Mouse (Mus musculus): ENCODE results near the gene Mrpl23.

DNA sequence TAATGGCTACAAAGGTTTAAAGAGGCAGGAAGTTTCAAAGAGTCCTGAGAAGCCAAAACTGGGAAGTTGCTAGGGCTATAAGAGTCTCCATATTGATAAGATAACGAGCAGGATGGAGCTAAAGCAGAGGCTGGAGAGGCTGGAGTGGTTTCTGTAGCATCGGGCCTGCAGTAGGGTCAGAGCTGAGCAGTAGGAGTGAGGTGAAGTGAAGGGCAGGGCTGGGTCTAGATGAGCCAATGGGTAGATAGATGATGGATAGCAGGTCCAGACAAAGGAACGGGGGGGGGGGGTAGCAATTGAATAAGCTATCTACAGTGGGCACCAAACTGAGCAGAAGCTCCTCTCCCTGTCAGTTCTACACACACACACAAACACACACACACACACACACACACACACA, 15.0 kb upstream of the Mrpl23 start:
- TF ChIP-seq POLR2A (IDR thresholded peaks at IDR 0.05; ENCODE audit: low read depth, low read length) (no peak), CTCF (IDR thresholded peaks at IDR 0.05; ENCODE audit: extremely low read depth, insufficient read length, insufficient replicate concordance, low read depth, low read length) (no peak)

Data from small intestine, adult 2 months (tissue).